Mouse (Mus musculus) hindbrain, postnatal 0 days (tissue): ENCODE measurements around the gene Cbx4. TPM values are rescaled to one million over a fixed set of nuclear protein-coding genes. Genes with fewer than 3 reads are reported as not detected.

ENCODE experiments used
- ATAC-seq: fragments of 200-750 bp; cut with Nextera tagmentation; 2 replicates; pipeline ENCODE4 v1.8.0; 2017; ENCODE audit warnings: mild to moderate bottlenecking, moderate TSS enrichment, moderate library complexity
- DNase-seq: peaks from one replicate; pipeline ENCODE4 v3.0.0-alpha.2; 2015; ENCODE audit warnings: low spot score
- H3K27ac ChIP-seq: fragments of 300-500 bp; sonication (generic); 2 replicates; pipeline ENCODE4 v1.5.1; 2014; ENCODE audit warnings: mild to moderate bottlenecking
- H3K27me3 ChIP-seq: fragments of 300-500 bp; sonication (generic); 2 replicates; pipeline ENCODE4 v1.6.1; 2014; ENCODE audit warnings: low read length, mixed read lengths; ENCODE audit not compliant: insufficient read depth
- H3K36me3 ChIP-seq: fragments of 300-500 bp; sonication (generic); 2 replicates; pipeline ENCODE4 v1.6.1; 2014; ENCODE audit warnings: low read length, mixed read lengths; ENCODE audit not compliant: insufficient read depth
- H3K4me1 ChIP-seq: fragments of 300-500 bp; sonication (generic); 2 replicates; pipeline ENCODE4 v1.6.1; 2014; ENCODE audit warnings: antibody characterized with exemption, low read length, mixed read lengths; ENCODE audit not compliant: insufficient read depth
- H3K4me2 ChIP-seq: fragments of 300-500 bp; sonication (generic); 2 replicates; pipeline ENCODE4 v1.6.1; 2014; ENCODE audit warnings: low read depth, mild to moderate bottlenecking, low read length, moderate library complexity, mixed read lengths
- H3K4me3 ChIP-seq: fragments of 300-500 bp; sonication (generic); 2 replicates; pipeline ENCODE4 v1.5.1; 2014; ENCODE audit warnings: low read length
- H3K9ac ChIP-seq: fragments of 300-500 bp; sonication (generic); replicated peaks from 2 replicates; pipeline ENCODE4 v1.6.1; 2014; ENCODE audit warnings: mild to moderate bottlenecking, low read length, moderate library complexity, mixed read lengths
- H3K9me3 ChIP-seq: fragments of 300-500 bp; sonication (generic); 2 replicates; pipeline ENCODE4 v1.6.1; 2016; ENCODE audit warnings: low read length, mixed read lengths
- CTCF ChIP-seq: IDR thresholded peaks from 2 replicates; pipeline ENCODE4 v1.5.1; 2016; ENCODE audit warnings: antibody characterized with exemption, control low read depth, low read depth
- WGBS: fragments of 180-500 bp; shearing (Covaris S2); extraction: QIAGEN DNeasy Blood & Tissue Kit; methylation state at CpG from one replicate; pipeline ENCODE4 v1.1.7; 2014; 5-methylcytosine and 5-hydroxymethylcytosine counted together
- polyA plus RNA-seq: library from polyadenylated mRNA; unstranded; fragments of >200 nt; fragmentation: Nextera tagmentation; extraction: Ambion mirVana; gene quantifications from 2 replicates; pipeline ENCODE4 v1.2.1, GENCODE M21; 2015
- total RNA-seq: library from RNA; depleted of rRNA; stranded (reverse); fragments of >200 nt; gene quantifications from 2 replicates; pipeline ENCODE4 v1.2.3, GENCODE M21; 2014

Gene Cbx4
- total and polyA plus RNA-seq, 2 experiments from 2014 or later, result 23.7 to 33.6 TPM

DNA sequence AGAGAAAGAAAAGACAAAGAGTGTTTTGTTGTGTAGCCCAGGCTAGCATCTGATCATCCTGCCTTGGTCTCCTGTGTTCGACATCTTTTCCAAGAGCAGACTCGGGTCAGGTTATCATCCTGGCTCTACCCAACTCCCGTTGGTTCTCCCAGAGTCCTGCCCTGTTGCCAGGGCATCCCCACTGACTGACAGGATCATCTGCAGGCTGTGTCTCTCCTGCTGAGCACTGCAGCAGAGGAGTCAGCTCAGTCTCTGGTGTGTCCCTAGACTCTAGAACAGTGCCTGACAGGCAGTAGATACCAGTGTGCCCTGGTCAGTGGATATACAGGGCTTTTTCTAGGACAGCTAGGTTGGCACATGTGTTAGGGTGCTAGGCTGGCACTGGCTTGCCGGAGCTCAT, 12.2 kb upstream of the Cbx4 start:
- H3K4me2 ChIP-seq, result no peak overlapping the region
- no peak for TF ChIP-seq CTCF
- H3K27ac ChIP-seq, result no peak overlapping the region
- H3K27me3 ChIP-seq, result no peaks in the 10 kb centered on the region
- DNase-seq (no peak), ATAC-seq (no peak)
- no peaks in the 10 kb centered on the region for H3K4me1 ChIP-seq
- WGBS, result 63% methylated on average over 4 of the region's 4 CpGs
- no peaks in the 10 kb centered on the region for H3K36me3 ChIP-seq
- no peak overlapping the region for H3K9ac ChIP-seq
- H3K4me3 ChIP-seq, result no peak overlapping the region
- H3K9me3 ChIP-seq, result no peaks in the 10 kb centered on the region

DNA sequence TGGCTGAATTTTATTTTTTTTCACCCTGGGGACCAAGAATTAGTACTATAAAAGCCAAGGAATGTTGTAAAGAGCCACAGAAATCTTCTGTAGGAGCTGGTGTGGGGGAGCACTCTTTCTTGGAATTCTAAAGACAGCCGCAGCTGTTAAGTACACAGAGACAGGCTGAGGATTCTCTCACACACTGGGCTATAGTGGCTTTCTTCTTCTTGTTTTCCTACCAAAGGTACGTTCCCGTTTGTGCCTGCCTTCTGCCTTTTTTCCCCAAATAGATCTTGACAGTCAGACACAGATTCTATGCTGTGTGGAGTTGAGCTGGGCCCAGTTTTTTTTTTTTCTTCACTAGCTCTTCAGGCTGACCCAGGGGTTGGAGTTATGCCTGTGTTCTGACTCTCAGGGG, 9.4 kb upstream of the Cbx4 start:
- Histone ChIP-seq H3K4me3 (no peak overlapping the region), H3K27me3 (no peaks in the 10 kb centered on the region), H3K27ac (no peak overlapping the region), H3K4me2 (no peak overlapping the region), H3K9ac (no peak overlapping the region), H3K9me3 (no peaks in the 10 kb centered on the region), H3K36me3 (no peaks in the 10 kb centered on the region), H3K4me1 (peaks cover 8% of the 10 kb centered on the region)
- 56% methylated on average over 3 of the region's 3 CpGs for WGBS
- no peak for ATAC-seq
- no peak for DNase-seq
- TF ChIP-seq CTCF, result no peak

- no peak for ATAC-seq
These were observed 7.3 kb upstream of the Cbx4 start for GRCm38 (mm10) chr11:119093322-119093721.

GRCm38 (mm10) chr11:119092286-119092685, 6.3 kb upstream of the Cbx4 start:
- no peak overlapping the region for H3K4me3 ChIP-seq
- no peak overlapping the region for H3K4me2 ChIP-seq
- WGBS, result 81% methylated on average over 3 of the region's 3 CpGs
- H3K36me3 ChIP-seq, result no peaks in the 10 kb centered on the region
- H3K9me3 ChIP-seq, result no peaks in the 10 kb centered on the region
- no peak for TF ChIP-seq CTCF
- peaks cover 16% of the 10 kb centered on the region for H3K27me3 ChIP-seq
- peaks cover 19% of the 10 kb centered on the region for H3K4me1 ChIP-seq
- ATAC-seq (no peak), DNase-seq (no peak)
- H3K27ac ChIP-seq, result no peak overlapping the region
- no peak overlapping the region for H3K9ac ChIP-seq

More at GRCm38 (mm10) chr11:119093322-119093721, 7.3 kb upstream of the Cbx4 start:
- 86% methylated on average over 1 of the region's 1 CpGs for WGBS
- TF ChIP-seq CTCF, result no peak
- H3K4me2 ChIP-seq, result no peak overlapping the region
- H3K4me1 ChIP-seq, result peaks cover 19% of the 10 kb centered on the region
- H3K4me3 ChIP-seq, result no peak overlapping the region
- no peak overlapping the region for H3K9ac ChIP-seq
- peaks cover 12% of the 10 kb centered on the region for H3K27me3 ChIP-seq
- H3K36me3 ChIP-seq, result no peaks in the 10 kb centered on the region
- no peaks in the 10 kb centered on the region for H3K9me3 ChIP-seq
- no peak overlapping the region for H3K27ac ChIP-seq
- DNase-seq, result no peak

GRCm38 (mm10) chr11:119091598-119091991, 5.6 kb upstream of the Cbx4 start:
- H3K9me3 ChIP-seq, result no peaks in the 10 kb centered on the region
- peaks cover 22% of the 10 kb centered on the region for H3K4me1 ChIP-seq
- ATAC-seq (peak; percentile 39; the same call in 1 of the 2 replicates), DNase-seq (peak; percentile 69)
- peak; percentile 86 for TF ChIP-seq CTCF
- H3K9ac ChIP-seq, result 0 out of 2 replicates have a peak overlapping the region, but pooled peaks have one; percentile 62
- WGBS, result 13% methylated on average over 8 of the region's 8 CpGs
- no peaks in the 10 kb centered on the region for H3K36me3 ChIP-seq
- no peak overlapping the region for H3K27ac ChIP-seq
- H3K4me3 ChIP-seq, result 0 out of 2 replicates have a peak overlapping the region, but pooled peaks have one; percentile 57
- H3K27me3 ChIP-seq, result peaks cover 18% of the 10 kb centered on the region
- H3K4me2 ChIP-seq, result peak overlapping the region; percentile 88

GRCm38 (mm10) chr11:119090961-119091597, 5.1 kb upstream of the Cbx4 start:
- TF ChIP-seq CTCF, result no peak
- peak; percentile 78 for DNase-seq
- Histone ChIP-seq H3K4me2 (peak overlapping the region; percentile 88), H3K9ac (peak overlapping the region; percentile 62), H3K36me3 (no peaks in the 10 kb centered on the region), H3K27ac (0 out of 2 replicates have a peak overlapping the region, but pooled peaks have one; percentile 28), H3K4me3 (peak overlapping the region; percentile 57), H3K9me3 (no peaks in the 10 kb centered on the region), H3K27me3 (peaks cover 18% of the 10 kb centered on the region), H3K4me1 (peaks cover 22% of the 10 kb centered on the region)
- ATAC-seq, result peak; percentile 36; the same call in 1 of the 2 replicates
- WGBS, result 1% methylated on average over 39 of the region's 42 CpGs
